Mouse (Mus musculus): ENCODE measurements at regions not wholly inside any gene's neighbourhood (a gene's known extent, or its start where the extent isn't known, plus 50 kb on each side); places are given as distances from the start of the nearest gene placed in this dataset.

DNA sequence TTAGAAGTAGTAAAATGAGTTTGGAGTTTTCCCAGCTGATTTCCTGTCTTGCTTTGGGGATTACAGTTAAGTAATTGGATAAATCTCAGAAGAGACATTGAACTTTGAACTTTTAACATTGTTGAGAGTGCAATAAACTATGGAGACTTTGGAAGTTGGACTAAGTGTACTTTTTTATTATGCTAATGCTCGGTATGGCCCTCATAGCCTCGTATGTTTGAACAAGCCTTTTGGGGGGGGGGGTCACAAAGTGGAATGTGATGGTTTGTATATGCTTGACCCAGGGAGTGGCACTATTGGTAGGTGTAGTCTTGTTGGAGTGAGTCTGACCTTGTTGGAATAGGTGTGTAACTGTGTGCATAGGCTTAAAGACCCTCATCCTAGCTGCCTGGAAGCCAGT lies 396.4 kb downstream of the Rab38 start:
- TF ChIP-seq CTCF (IDR thresholded peaks at IDR 0.05; ENCODE audit: borderline replicate concordance, insufficient read depth, low read depth, low read length): no peak
- no peak for TF ChIP-seq POLR2A (IDR thresholded peaks at IDR 0.05; ENCODE audit: borderline replicate concordance, insufficient read depth, low read length)
